Mouse (Mus musculus) CH12.LX (cell line): ENCODE results near the gene B4galnt3. TPM values are rescaled to one million over a fixed set of nuclear protein-coding genes. Genes with fewer than 3 reads are reported as not detected.

Source experiments
- DNase-seq: peaks from one replicate; pipeline ENCODE4 v3.0.0-alpha.2; 2013; ENCODE audit errors: extremely low read depth
- H3K27ac ChIP-seq: 2 replicates; pipeline ENCODE4 v1.5.1; 2012; ENCODE audit warnings: low read depth, mild to moderate bottlenecking, control low read depth, moderate library complexity; ENCODE audit not compliant: insufficient read depth
- H3K27me3 ChIP-seq: replicated peaks from 2 replicates; pipeline ENCODE3; 2012; ENCODE audit warnings: inconsistent platforms
- H3K36me3 ChIP-seq, 2 experiments: replicated peaks in 1 of 2; 2 replicates each; pipeline versions ENCODE3 to v1.6.1; 2012; ENCODE audit warnings: inconsistent platforms in 1 of 2, low read length in 1 of 2, mild to moderate bottlenecking in 1 of 2, mixed read lengths in 1 of 2, moderate library complexity in 1 of 2; ENCODE audit not compliant: control insufficient read depth in 1 of 2, insufficient read depth in 1 of 2
- H3K4me1 ChIP-seq, 2 experiments: 2 replicates each; pipeline ENCODE4 v1.6.1; 2012; ENCODE audit warnings: inconsistent platforms in 1 of 2, moderate library complexity in 1 of 2; ENCODE audit not compliant: insufficient read depth in 2 of 2, control insufficient read depth in 1 of 2
- H3K4me2 ChIP-seq: 2 replicates; pipeline ENCODE4 v1.6.1; 2012; ENCODE audit warnings: low read depth, mild to moderate bottlenecking, control low read depth; ENCODE audit not compliant: poor library complexity, insufficient read depth, severe bottlenecking
- H3K4me3 ChIP-seq, 3 experiments: fragments of 150-350 bp in 1 of 3; sonication (generic) in 1 of 3; replicated peaks in 1 of 3; 2 replicates each; pipeline versions ENCODE3 to v1.5.1; 2011 to 2012; ENCODE audit warnings: low read depth in 2 of 3, low read length in 2 of 3, mild to moderate bottlenecking in 2 of 3, moderate library complexity in 2 of 3, control low read depth in 1 of 3, improper control_type of control experiment in 1 of 3, inconsistent platforms in 1 of 3, mixed read lengths in 1 of 3; ENCODE audit not compliant: poor library complexity in 1 of 3
- H3K79me2 ChIP-seq: replicated peaks from 2 replicates; pipeline ENCODE4 v1.6.1; 2012; ENCODE audit warnings: mild to moderate bottlenecking, moderate library complexity; ENCODE audit not compliant: control insufficient read depth, poor library complexity, insufficient read depth, severe bottlenecking; ENCODE audit errors: extremely low read depth
- H3K9ac ChIP-seq: 2 replicates; pipeline ENCODE4 v1.6.1; 2012; ENCODE audit warnings: low read depth, mild to moderate bottlenecking, control low read depth, moderate library complexity; ENCODE audit not compliant: insufficient read depth
- H3K9me3 ChIP-seq: replicated peaks from 2 replicates; pipeline ENCODE3; 2012; ENCODE audit warnings: low read length, inconsistent platforms, mixed read lengths
- BHLHE40 ChIP-seq: IDR thresholded peaks from 2 replicates; pipeline ENCODE4 v1.6.1; 2011; ENCODE audit warnings: mild to moderate bottlenecking, low read depth, low read length, improper control_type of control experiment
- CHD1 ChIP-seq: IDR thresholded peaks from 2 replicates; pipeline ENCODE4 v1.6.1; 2012; ENCODE audit warnings: low read depth, low read length, improper control_type of control experiment, inconsistent platforms
- CHD2 ChIP-seq: IDR thresholded peaks from 2 replicates; pipeline ENCODE4 v1.6.1; 2011; ENCODE audit warnings: low read length, improper control_type of control experiment
- CTCF ChIP-seq, 2 experiments: IDR thresholded peaks in 1 of 2; conservative IDR thresholded peaks in 1 of 2; 2 replicates each; pipeline ENCODE4 v1.5.1; 2011 to 2012; ENCODE audit warnings: low read depth in 2 of 2, low read length in 2 of 2, improper control_type of control experiment in 1 of 2, inconsistent platforms in 1 of 2, mild to moderate bottlenecking in 1 of 2, moderate library complexity in 1 of 2
- E2F4 ChIP-seq: IDR thresholded peaks from 2 replicates; pipeline ENCODE4 v1.6.1; 2011; ENCODE audit warnings: low read depth, low read length, improper control_type of control experiment; ENCODE audit not compliant: insufficient replicate concordance
- ELF1 ChIP-seq: IDR thresholded peaks from 2 replicates; pipeline ENCODE4 v1.6.1; 2014; ENCODE audit warnings: low read depth, mild to moderate bottlenecking, inconsistent platforms, low read length, improper control_type of control experiment
- EP300 ChIP-seq: IDR thresholded peaks from 2 replicates; pipeline ENCODE4 v1.6.1; 2011; ENCODE audit warnings: low read length, improper control_type of control experiment
- GABPA ChIP-seq: IDR thresholded peaks from 2 replicates; pipeline ENCODE4 v1.6.1; 2012; ENCODE audit warnings: low read depth, low read length, improper control_type of control experiment, inconsistent platforms; ENCODE audit not compliant: insufficient replicate concordance
- HCFC1 ChIP-seq: IDR thresholded peaks from 2 replicates; pipeline ENCODE4 v1.6.1; 2012; ENCODE audit warnings: low read depth, mild to moderate bottlenecking, inconsistent platforms, low read length, improper control_type of control experiment
- IRF4 ChIP-seq: IDR thresholded peaks from 2 replicates; pipeline ENCODE4 v1.6.1; 2014; ENCODE audit warnings: low read depth, mild to moderate bottlenecking, inconsistent platforms, low read length, improper control_type of control experiment
- JUN ChIP-seq: IDR thresholded peaks from 2 replicates; pipeline ENCODE4 v1.6.1; 2011; ENCODE audit warnings: low read depth, mild to moderate bottlenecking, low read length, improper control_type of control experiment, moderate library complexity; ENCODE audit not compliant: insufficient read depth
- JUND ChIP-seq: conservative IDR thresholded peaks from 2 replicates; pipeline ENCODE4 v1.6.1; 2011; ENCODE audit warnings: low read depth, low read length, improper control_type of control experiment
- KAT2A ChIP-seq: IDR thresholded peaks from 2 replicates; pipeline ENCODE4 v1.6.1; 2012; ENCODE audit warnings: low read length, improper control_type of control experiment, inconsistent platforms; ENCODE audit not compliant: insufficient replicate concordance
- MAFK ChIP-seq: IDR thresholded peaks from 2 replicates; pipeline ENCODE4 v1.6.1; 2011; ENCODE audit warnings: low read length, improper control_type of control experiment; ENCODE audit not compliant: insufficient replicate concordance
- MAX ChIP-seq: IDR thresholded peaks from 2 replicates; pipeline ENCODE4 v1.6.1; 2011; ENCODE audit warnings: low read length, improper control_type of control experiment
- MAZ ChIP-seq: IDR thresholded peaks from 2 replicates; pipeline ENCODE4 v1.6.1; 2012; ENCODE audit warnings: low read depth, mild to moderate bottlenecking, inconsistent platforms, low read length, improper control_type of control experiment, moderate library complexity
- MEF2A ChIP-seq: IDR thresholded peaks from 2 replicates; pipeline ENCODE4 v1.6.1; 2014; ENCODE audit warnings: low read depth, mild to moderate bottlenecking, inconsistent platforms, low read length, improper control_type of control experiment, borderline replicate concordance
- MXI1 ChIP-seq: IDR thresholded peaks from 2 replicates; pipeline ENCODE4 v1.6.1; 2011; ENCODE audit warnings: mild to moderate bottlenecking, low read depth, low read length, improper control_type of control experiment
- NRF1 ChIP-seq: IDR thresholded peaks from 2 replicates; pipeline ENCODE4 v1.6.1; 2014; ENCODE audit warnings: low read depth, mild to moderate bottlenecking, inconsistent platforms, low read length, improper control_type of control experiment, moderate library complexity
- PAX5 ChIP-seq: IDR thresholded peaks from 2 replicates; pipeline ENCODE4 v1.6.1; 2012; ENCODE audit warnings: low read length, inconsistent platforms, mixed read lengths
- POLR2A ChIP-seq: IDR thresholded peaks from 2 replicates; pipeline ENCODE4 v1.6.1; 2011; ENCODE audit warnings: low read depth, mild to moderate bottlenecking, improper control_type of control experiment, low read length
- RAD21 ChIP-seq: IDR thresholded peaks from 2 replicates; pipeline ENCODE4 v1.6.1; 2011; ENCODE audit warnings: low read depth, mild to moderate bottlenecking, low read length, improper control_type of control experiment, moderate library complexity
- SIN3A ChIP-seq: IDR thresholded peaks from 2 replicates; pipeline ENCODE4 v1.6.1; 2012; ENCODE audit warnings: low read length, improper control_type of control experiment, inconsistent platforms
- SMC3 ChIP-seq: IDR thresholded peaks from 2 replicates; pipeline ENCODE4 v1.6.1; 2011; ENCODE audit warnings: low read depth, low read length, improper control_type of control experiment
- TBP ChIP-seq: conservative IDR thresholded peaks from 2 replicates; pipeline ENCODE4 v1.6.1; 2011; ENCODE audit warnings: low read depth, low read length, improper control_type of control experiment
- TCF12 ChIP-seq: IDR thresholded peaks from 2 replicates; pipeline ENCODE4 v1.6.1; 2014; ENCODE audit warnings: low read depth, mild to moderate bottlenecking, inconsistent platforms, low read length, improper control_type of control experiment
- UBTF ChIP-seq: IDR thresholded peaks from 2 replicates; pipeline ENCODE4 v1.6.1; 2012; ENCODE audit warnings: low read depth, mild to moderate bottlenecking, inconsistent platforms, low read length, improper control_type of control experiment, moderate library complexity
- USF1 ChIP-seq: IDR thresholded peaks from 2 replicates; pipeline ENCODE4 v1.6.1; 2014; ENCODE audit warnings: low read depth, mild to moderate bottlenecking, inconsistent platforms, low read length, improper control_type of control experiment
- USF2 ChIP-seq: conservative IDR thresholded peaks from 2 replicates; pipeline ENCODE4 v1.6.1; 2011; ENCODE audit warnings: low read depth, low read length, improper control_type of control experiment
- ZC3H11A ChIP-seq: IDR thresholded peaks from 2 replicates; pipeline ENCODE4 v1.6.1; 2012; ENCODE audit warnings: low read depth, mild to moderate bottlenecking, inconsistent platforms, low read length, improper control_type of control experiment
- ZKSCAN1 ChIP-seq: IDR thresholded peaks from 2 replicates; pipeline ENCODE4 v1.6.1; 2012; ENCODE audit warnings: low read depth, inconsistent platforms, low read length, improper control_type of control experiment, borderline replicate concordance
- ZMIZ1 ChIP-seq: IDR thresholded peaks from 2 replicates; pipeline ENCODE4 v1.6.1; 2012; ENCODE audit warnings: low read depth, mild to moderate bottlenecking, inconsistent platforms, low read length, improper control_type of control experiment
- ZNF384 ChIP-seq: IDR thresholded peaks from 2 replicates; pipeline ENCODE4 v1.6.1; 2012; ENCODE audit warnings: low read depth, low read length, improper control_type of control experiment, inconsistent platforms
- dilution Hi-C: fragments of 300-500 bp; cut with MboI; formaldehyde crosslinking; loops from 2 replicates; pipeline ENCODE4 v1.14.3; 2020; ENCODE audit warnings: low sequenced_read_pairs; ENCODE audit not compliant: extremely low pct_unique_long_range_greater_than_20kb, extremely low pct_ligation_motif_present
- in situ Hi-C: fragments of 300-500 bp; cut with MboI; formaldehyde crosslinking; loops from 3 replicates; pipeline ENCODE4 v1.14.3; 2019; ENCODE audit warnings: low sequenced_read_pairs, low pct_ligation_motif_present, low pct_unique_long_range_greater_than_20kb, mixed read lengths
- polyA plus RNA-seq: library from polyadenylated mRNA; unstranded; fragments of >175 nt; gene quantifications from 2 replicates; pipeline ENCODE4 v1.2.1, GENCODE M21; 2012; ENCODE audit warnings: low read depth; ENCODE audit not compliant: insufficient read length
- total RNA-seq, 2 experiments: library from RNA; depleted of rRNA; stranded (reverse); fragments of 300-350 nt in 1 of 2; fragments of >200 nt in 1 of 2; gene quantifications; 2 replicates each; pipeline ENCODE4 v1.2.3; 2012 to 2014

B4galnt3 gene
- total and polyA plus RNA-seq, 3 experiments, result 0.21 to 0.47 (median 0.44) TPM

- Histone ChIP-seq H3K9me3 (no peaks in the 10 kb centered on the region), H3K27me3 (no peaks in the 10 kb centered on the region), H3K4me3 (no peak overlapping the region), H3K36me3 (no peaks in the 10 kb centered on the region), H3K27ac (no peak overlapping the region), H3K79me2 (no peaks in the 10 kb centered on the region), H3K9ac (no peak overlapping the region), H3K4me2 (no peak overlapping the region), H3K4me1 (peaks cover 9% of the 10 kb centered on the region in 2 experiments)
- DNase-seq, result no peak
- in situ Hi-C loops, result no loop called here
- TF ChIP-seq PAX5 (no peak), USF1 (no peak), SIN3A (no peak), USF2 (no peak), RAD21 (no peak), MAX (no peak), MEF2A (no peak), NRF1 (no peak), UBTF (no peak), HCFC1 (no peak), MAZ (no peak), BHLHE40 (no peak)
- dilution Hi-C loops, result no loop called here
Observed at GRCm38 (mm10) chr6:120252741-120253140, 41.6 kb downstream of the B4galnt3 start.

DNA sequence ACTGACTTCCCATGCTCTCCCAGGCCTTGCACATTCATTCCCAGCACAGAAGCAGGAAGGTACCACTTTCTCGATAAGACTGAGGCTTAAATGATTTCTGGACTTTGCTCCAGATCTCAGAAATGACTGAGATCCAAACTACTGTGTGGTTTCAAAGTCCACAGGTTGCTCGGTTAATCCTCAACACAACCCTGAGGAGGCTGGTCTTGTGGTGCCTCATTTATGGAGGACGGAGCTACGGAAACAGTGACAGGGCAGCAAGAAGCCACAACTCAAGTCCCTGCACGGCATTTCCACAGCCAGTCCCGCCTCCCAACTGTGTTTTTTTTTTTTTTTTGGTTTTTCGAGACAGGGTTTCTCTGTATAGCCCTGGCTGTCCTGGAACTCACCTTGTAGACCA lies 43.3 kb downstream of the B4galnt3 start:
- peaks cover 6 to 9% of the 10 kb centered on the region in 2 experiments for H3K4me1 ChIP-seq
- dilution Hi-C loops, result no loop called here
- no peaks in the 10 kb centered on the region for H3K79me2 ChIP-seq
- H3K4me2 ChIP-seq, result no peak overlapping the region
- DNase-seq, result peak; percentile 51
- no peak overlapping the region for H3K4me3 ChIP-seq
- H3K36me3 ChIP-seq, result no peaks in the 10 kb centered on the region
- H3K9me3 ChIP-seq, result no peaks in the 10 kb centered on the region
- H3K27ac ChIP-seq, result no peak overlapping the region
- no peak overlapping the region for H3K9ac ChIP-seq
- H3K27me3 ChIP-seq, result no peaks in the 10 kb centered on the region
- in situ Hi-C loops, result no loop called here
- TF ChIP-seq NRF1 (no peak), HCFC1 (no peak), IRF4 (peak; percentile 38; the same call in 1 of the 2 replicates), UBTF (no peak), TBP (no peak), ZNF384 (peak; percentile 74), ELF1 (no peak), CHD2 (no peak), ZKSCAN1 (no peak), ZMIZ1 (no peak), E2F4 (no peak), CHD1 (no peak), SMC3 (no peak), RAD21 (no peak), SIN3A (no peak), TCF12 (no peak), ZC3H11A (no peak), BHLHE40 (0 out of 2 replicates have a peak, but pooled peaks have one; percentile 7), GABPA (no peak), MXI1 (no peak), CTCF (conservative IDR thresholded peaks at IDR 0.05 in 1 of 2, IDR thresholded peaks at IDR 0.05 in 1 of 2; ENCODE audit: low read depth in 2 of 2, low read length in 2 of 2) (no peak), KAT2A (no peak), MAFK (0 out of 2 replicates have a peak, but pooled peaks have one; percentile 21), USF1 (no peak), EP300 (peak; percentile 67), JUN (peak; percentile 26; the same call in 1 of the 2 replicates), POLR2A (no peak), MAX (no peak), JUND (0 out of 2 replicates have a peak, but pooled peaks have one; percentile 23)
